Mouse (Mus musculus) cerebellum, adult 11-12 months (tissue): ENCODE measurements around the gene Megf8.
A peak's percentile ranks its signal among the peaks of the same experiment; 100 is the strongest.

Experiments used
- DNase-seq: peaks from one replicate; pipeline ENCODE4 v3.0.0; 2022

Gene Megf8

GRCm38 (mm10) chr7:25316532-25317445 is at the start of gene Megf8:
Gene Megf8 (plus strand): TSS chr7:25317164.
- peak; percentile 98 for DNase-seq

DNA sequence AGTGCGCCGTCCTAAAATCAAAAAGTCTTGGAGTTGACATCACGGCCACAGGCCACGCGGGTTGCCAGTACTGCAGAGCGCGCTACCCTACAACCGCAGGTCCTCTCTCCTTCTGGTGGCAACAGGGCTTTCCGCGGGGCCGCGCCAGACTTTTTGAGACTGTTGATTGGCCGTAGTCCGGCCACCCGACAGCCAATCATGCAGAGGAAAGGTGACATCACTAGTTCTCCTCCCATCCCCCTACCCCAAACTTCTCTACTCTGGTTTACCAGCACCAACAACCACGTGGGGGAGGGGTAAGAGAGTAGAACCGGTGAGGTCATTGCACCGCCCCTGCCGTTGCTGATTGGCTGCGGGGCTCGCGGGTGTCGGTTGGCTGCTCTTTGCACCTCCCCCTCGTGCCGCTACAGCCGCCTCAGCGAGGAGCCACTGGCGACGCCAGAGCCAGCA is 49.6 kb upstream of the Megf8 start, which contains the start of gene Cic:
Gene Cic, plus strand, starts transcription at position 404 of the 450 bp plus-strand sequence.
- DNase-seq: peak; percentile 99

DNA sequence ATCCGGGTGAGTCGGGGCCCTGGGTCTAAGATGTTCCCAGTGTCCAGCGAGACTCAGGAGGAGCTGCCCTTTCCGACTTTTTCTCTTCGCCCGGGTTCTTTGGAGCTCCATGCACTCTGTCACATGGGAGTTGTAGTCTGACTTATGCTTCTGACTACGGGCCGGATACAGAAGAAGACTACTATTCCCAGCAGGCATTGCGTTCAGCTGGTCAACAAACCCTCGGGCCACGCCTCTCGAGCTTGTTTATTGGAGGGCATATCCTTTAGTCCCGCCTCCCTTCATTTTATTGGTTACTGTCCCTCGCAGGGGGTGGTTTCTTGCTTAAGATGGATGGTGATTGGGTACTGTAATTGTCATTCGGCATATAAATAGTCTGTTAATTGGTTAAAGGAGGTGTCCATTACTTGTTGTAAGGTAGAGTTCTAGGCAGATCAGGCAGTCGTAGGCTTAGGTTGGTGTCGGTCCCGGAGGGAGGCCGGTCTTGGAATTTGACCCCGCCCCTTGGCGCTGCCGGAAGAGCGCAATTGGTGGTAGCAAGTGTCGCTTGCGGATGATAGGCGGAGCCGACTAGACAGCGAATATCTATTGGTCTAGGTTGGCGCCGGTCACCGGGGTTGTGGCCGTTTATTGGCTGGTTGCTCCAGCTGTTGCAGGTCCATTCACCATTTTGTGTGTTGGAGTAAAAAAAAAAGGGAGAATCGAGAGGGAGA is 49.1 kb upstream of the Megf8 start:
- peak; percentile 100 for DNase-seq

GRCm38 (mm10) chr7:25268588-25268987 is 48.4 kb upstream of the Megf8 start:
- no peak for DNase-seq

DNA sequence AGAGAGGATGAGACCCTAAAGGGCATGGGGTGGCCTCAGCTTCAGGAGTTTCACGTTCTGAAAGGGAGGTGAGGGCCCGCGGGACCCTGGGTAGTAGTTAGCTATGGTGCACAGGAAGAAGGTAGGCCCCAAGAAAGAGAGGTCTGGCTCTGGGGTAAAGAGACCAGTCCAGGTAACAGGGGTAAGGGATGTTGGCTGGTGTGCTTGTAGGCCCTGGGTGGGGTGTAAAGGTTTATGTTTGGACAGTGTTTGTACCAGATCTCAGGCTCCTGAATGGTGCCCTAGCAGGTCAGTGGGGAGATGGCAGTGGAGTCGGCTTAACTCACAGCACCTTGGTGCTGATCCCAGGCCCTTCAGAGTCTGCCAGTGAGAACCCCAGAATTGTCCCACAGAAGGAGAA is 47.9 kb upstream of the Megf8 start:
- DNase-seq: peak; percentile 64

- peak; percentile 71 for DNase-seq
Measured at GRCm38 (mm10) chr7:25269545-25270271, 47.3 kb upstream of the Megf8 start.

DNA sequence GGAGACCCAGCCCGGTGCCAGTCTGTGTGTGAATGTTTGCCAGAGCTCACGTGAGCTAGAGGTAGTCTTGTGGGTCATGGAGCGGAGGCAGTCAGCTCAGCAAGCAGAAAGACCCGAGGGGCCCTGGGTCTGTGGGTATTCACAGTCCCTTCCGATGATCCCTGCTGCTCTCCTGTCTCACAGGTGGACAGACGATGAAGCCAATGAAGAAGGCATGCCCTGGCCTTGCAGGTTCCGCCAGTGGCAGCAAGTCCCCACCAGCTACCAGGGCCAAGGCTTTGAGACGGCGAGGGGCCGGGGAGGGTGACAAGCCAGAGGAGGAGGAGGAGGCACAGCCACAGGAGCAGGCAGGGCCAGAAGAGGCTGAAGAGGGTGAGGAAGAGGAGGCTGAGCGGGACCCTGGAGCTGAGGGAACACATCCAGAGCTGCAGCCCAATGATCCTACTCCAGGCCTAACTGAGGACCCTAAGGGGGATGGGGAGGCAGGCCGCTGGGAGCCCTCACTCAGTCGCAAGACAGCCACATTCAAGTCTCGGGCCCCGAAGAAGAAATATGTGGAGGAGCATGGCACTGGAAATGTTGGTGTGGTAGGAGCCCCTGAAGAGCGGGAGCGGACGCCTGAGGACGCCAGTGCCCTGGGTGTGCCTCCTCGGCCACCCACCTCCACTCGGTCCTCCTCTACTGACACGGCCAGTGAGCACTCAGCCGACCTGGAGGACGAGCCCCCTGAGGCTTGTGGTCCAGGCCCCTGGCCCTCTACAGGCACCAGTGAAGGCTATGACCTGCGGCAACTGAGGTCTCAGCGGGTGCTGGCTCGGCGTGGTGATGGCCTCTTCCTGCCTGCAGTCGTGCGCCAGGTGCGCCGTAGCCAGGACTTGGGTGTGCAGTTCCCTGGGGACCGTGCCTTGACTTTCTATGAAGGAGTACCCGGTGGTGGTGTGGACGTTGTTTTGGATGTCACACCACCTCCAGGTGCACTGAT is 46.0 kb upstream of the Megf8 start:
- DNase-seq: peak; percentile 63

DNA sequence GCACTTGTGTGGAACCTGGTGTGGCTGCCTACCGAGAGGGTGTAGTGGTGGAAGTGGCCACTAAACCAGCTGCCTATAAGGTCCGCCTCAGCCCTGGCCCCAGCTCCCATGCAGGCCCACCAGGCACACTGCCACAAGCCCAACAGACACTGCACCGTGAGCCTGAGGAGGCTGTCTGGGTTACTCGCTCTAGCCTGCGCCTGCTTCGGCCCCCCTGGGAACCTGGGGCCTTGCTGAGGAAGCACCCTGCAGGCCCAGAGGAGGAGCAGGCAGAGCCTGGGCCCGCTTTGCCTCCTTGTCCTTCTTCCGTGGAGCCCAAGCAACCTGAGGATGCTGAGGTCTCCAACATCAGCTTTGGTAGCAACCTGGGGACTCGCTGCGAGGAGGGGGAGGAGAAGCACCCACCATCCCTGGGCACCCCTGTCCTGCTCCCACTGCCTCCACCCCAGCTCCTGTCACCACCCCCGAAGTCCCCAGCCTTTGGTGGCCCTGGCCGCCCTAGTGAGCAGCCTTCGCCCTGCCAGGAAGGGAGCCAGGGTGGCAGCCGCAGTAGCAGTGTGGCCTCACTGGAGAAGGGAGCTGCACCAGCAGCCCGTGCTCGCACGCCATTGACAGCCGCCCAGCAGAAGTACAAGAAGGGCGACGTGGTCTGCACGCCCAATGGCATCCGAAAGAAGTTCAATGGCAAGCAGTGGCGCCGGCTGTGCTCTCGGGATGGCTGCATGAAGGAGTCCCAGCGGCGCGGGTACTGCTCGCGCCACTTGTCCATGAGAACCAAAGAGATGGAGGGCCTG is 45.1 kb upstream of the Megf8 start:
- DNase-seq: peak; percentile 54

DNA sequence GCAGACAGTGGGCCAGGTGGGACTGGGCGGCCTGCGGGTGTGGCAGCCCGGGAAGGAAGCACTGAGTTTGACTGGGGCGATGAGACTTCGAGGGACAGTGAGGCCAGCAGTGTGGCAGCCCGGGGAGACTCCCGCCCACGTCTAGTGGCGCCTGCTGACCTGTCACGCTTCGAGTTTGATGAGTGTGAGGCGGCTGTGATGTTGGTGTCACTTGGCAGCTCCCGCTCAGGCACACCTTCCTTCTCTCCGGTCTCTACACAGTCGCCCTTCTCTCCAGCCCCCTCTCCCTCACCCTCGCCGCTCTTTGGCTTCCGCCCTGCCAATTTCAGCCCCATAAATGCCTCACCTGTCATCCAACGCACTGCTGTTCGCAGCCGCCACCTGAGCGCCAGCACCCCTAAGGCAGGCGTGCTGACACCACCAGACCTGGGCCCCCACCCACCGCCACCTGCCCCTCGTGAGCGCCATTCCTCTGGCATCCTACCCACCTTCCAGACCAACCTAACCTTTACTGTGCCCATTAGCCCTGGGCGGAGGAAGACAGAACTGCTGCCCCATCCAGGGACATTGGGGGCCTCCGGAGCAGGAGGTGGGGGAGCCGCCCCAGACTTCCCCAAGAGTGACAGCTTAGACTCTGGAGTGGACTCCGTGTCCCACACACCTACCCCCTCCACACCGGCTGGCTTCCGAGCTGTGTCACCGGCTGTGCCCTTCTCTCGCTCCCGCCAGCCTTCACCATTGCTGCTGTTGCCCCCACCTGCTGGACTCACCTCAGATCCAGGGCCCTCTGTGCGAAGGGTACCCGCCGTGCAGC is 44.3 kb upstream of the Megf8 start:
- peak; percentile 65 for DNase-seq

- DNase-seq: no peak
Measured at GRCm38 (mm10) chr7:25273259-25274241, 43.4 kb upstream of the Megf8 start.

- DNase-seq: no peak
Measured at GRCm38 (mm10) chr7:25274571-25274970, 42.4 kb upstream of the Megf8 start.

DNA sequence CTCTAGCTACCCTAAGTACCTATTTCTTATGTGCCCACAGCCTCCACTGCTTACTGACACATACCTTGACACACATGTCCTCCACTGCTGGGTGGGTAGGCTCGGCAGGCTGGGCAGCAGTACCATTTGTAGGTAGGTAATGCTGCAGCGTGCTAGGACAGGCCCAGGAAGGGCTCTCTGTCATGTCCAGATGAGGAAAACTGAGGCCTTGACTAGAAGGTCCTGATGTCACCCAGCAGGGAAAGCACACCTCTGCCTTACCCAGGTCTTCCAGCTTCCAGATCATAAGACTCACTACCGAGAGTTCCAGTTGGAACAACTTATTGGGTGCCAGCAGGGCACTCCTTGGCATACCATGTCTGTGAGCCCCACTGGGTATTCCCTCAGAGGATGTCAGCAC is 42.0 kb upstream of the Megf8 start:
- DNase-seq: no peak

GRCm38 (mm10) chr7:25275555-25276298 is 41.2 kb upstream of the Megf8 start:
- peak; percentile 47 for DNase-seq

GRCm38 (mm10) chr7:25277405-25277804 is 39.6 kb upstream of the Megf8 start:
- peak; percentile 56 for DNase-seq

- no peak for DNase-seq
Measured at GRCm38 (mm10) chr7:25277998-25278340, 39.0 kb upstream of the Megf8 start.

DNA sequence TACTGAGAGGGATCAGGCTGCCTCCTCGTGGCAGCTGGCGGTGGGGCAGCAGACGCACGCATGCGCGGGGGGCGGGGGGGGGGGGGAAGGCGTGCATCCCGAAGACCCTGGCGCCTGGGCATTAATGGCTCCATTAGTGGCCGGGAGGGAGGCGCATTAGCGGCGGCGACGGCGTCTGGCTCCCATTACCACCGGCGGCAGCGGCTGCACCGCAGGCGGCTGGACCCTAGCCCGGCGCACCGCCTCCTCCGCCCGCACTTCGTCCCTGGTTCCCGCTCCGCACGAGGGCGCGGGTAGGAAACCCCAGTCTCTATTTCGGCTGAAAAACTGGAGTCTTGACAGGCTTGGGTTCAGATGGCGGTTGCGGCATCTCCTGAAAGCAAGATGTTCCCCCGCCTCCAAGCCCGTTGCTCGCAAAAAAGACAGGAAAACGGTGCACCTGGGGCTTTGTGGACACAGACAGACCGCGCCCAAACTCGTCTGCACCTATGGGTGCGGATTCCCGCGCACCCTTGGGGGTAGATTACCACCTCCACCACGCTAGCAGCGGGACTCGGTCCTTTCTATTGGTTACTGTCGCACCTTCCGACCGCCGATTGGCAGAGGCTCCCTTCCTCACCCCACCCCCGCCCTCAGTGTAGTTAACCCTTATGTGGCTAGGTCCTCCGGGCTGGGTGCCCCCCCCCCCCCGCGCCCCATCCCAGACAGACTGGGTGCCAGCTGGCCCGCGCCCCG is 38.5 kb upstream of the Megf8 start:
- DNase-seq: peak; percentile 93

DNA sequence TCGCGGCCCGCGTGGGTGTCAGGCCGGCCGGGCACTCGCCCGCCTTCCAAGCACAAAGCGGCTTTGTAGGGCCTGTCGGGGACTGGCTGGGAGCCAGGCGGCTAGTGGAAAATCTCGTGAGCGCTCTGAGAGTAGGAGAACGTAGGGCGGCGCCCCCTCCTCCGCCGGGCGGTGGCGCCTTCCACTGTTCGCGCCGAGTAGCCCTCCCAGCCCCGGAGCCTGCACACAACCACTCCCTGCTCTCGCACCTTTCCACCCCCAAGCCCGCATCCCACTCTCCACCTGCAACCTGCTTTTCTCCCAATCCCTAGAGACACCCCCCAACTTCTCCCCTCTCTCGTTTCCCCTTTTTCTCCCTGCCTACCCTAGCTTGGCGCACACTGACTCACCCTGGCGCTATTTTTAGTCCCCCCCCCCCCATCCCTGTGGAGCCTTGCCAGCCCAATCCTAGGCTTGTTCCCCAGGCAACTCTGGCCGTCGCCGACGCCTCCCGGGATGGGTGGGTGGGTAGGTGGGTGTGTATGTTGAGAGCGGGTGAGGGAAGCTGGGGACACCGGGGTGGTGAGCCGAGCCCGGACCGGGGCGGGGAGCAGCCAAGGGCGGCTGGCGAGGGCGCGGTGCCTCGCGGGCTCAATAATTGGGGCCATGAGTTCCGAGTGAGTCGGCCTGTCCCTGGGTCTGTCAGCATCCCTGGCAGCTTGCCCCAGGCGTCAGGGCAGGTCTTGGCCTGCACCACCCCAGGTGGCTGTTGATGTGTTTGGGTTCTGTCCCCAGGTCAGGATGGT is 37.7 kb upstream of the Megf8 start:
- peak; percentile 95 for DNase-seq
